Mouse (Mus musculus) cerebellum, postnatal 4 days (tissue): ENCODE results near the gene Setx.
A peak's percentile ranks its signal among the peaks of the same experiment; 100 is the strongest.
"Not testable (repeated sequence)": the region's sequence is repeated elsewhere in the genome, so short reads cannot be mapped to it uniquely, and the experiment has no call there.

Experiments
- DNase-seq, 2 experiments: peaks; one replicate each; pipeline ENCODE4 v3.0.0; 2022; ENCODE audit warnings: low spot score in 2 of 2, mixed read lengths in 1 of 2

Setx gene

GRCm38 (mm10) chr2:29123907-29124569 is at the start of gene Setx:
Gene Setx, plus strand, starts transcription at chr2:29124181.
- DNase-seq, result no peak

- DNase-seq, result no peak
Measured at GRCm38 (mm10) chr2:29074676-29075075, 49.3 kb upstream of the Setx start.

- DNase-seq, result no peak
Measured at GRCm38 (mm10) chr2:29075331-29076070, 48.5 kb upstream of the Setx start.

GRCm38 (mm10) chr2:29076226-29076625 is 47.8 kb upstream of the Setx start:
- DNase-seq, result no peak

- DNase-seq, result no peak
Measured at GRCm38 (mm10) chr2:29081965-29082364, 42.0 kb upstream of the Setx start.

GRCm38 (mm10) chr2:29086026-29086425 is 38.0 kb upstream of the Setx start:
- no peak for DNase-seq

- DNase-seq, result not testable (repeated sequence)
Measured at GRCm38 (mm10) chr2:29089276-29089675, 34.7 kb upstream of the Setx start.

- no peak for DNase-seq
Measured at GRCm38 (mm10) chr2:29095674-29096073, 28.3 kb upstream of the Setx start.

GRCm38 (mm10) chr2:29096751-29097150 is 27.2 kb upstream of the Setx start:
- DNase-seq, result no peak

- DNase-seq, result no peak
Measured at GRCm38 (mm10) chr2:29097465-29097864, 26.5 kb upstream of the Setx start.

GRCm38 (mm10) chr2:29097955-29098354 is 26.0 kb upstream of the Setx start:
- DNase-seq, result not testable (repeated sequence)

- no peak for DNase-seq
Measured at GRCm38 (mm10) chr2:29098786-29099185, 25.2 kb upstream of the Setx start.

GRCm38 (mm10) chr2:29099646-29100045 is 24.3 kb upstream of the Setx start:
- no peak for DNase-seq

- DNase-seq, result no peak
Measured at GRCm38 (mm10) chr2:29100822-29101534, 23.0 kb upstream of the Setx start.

GRCm38 (mm10) chr2:29102416-29103377 is 21.3 kb upstream of the Setx start:
- DNase-seq, result not testable (repeated sequence)

GRCm38 (mm10) chr2:29120969-29121368 is 3.0 kb upstream of the Setx start:
- DNase-seq, result no peak

GRCm38 (mm10) chr2:29122446-29122845 is 1.5 kb upstream of the Setx start:
- no peak for DNase-seq

GRCm38 (mm10) chr2:29124571-29124935 is 572 bp downstream of the Setx start:
- no peak for DNase-seq

- DNase-seq, result peak; percentile 96 to 97
Measured at GRCm38 (mm10) chr2:29124936-29125701, 1.1 kb downstream of the Setx start.

GRCm38 (mm10) chr2:29130118-29130899 is 6.3 kb downstream of the Setx start:
- no peak for DNase-seq
